Mouse (Mus musculus): ENCODE measurements around the gene Dab2.

Dab2 gene

DNA sequence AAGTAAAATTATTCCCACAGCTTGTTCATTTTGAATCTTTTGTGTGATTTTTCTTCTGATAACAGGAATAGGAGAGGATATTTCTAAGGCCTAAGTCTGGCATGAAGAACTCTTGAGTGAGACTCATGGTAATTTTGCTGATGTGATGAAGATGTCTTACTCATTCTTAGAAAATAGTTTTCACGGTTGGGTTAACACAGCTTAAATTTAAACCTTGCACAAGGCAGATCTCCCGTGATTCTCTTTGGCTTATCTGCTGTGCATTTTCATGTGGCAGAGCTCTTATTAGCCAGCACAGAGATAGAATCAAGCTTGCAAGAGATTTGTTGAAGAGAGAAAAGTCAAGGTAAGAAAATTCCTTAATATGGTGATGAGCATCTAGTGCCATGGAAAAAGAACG, at the start of gene Dab2:
Gene Dab2 (plus strand): TSS at position 235 of the 400 bp plus-strand sequence.
- DNase-seq: no peak

DNA sequence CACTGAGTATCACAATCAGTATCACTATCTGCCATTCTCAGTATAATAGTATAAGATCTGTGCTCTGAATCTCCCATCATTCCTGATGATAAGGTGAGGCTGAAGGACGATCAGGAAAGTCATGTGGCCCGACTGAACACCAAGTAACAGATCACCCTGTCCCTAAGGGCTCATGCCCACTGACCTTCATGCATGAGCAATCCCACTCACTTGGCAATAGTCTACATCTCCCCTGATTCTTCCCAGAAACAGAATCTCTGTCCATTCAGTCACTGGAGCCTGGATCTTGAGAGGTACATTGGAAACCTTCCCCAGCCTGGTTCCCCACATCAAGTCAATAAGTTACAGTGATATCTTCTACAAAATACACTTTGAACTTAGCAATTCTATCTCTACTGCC, 46.1 kb upstream of the Dab2 start:
- DNase-seq: no peak

DNA sequence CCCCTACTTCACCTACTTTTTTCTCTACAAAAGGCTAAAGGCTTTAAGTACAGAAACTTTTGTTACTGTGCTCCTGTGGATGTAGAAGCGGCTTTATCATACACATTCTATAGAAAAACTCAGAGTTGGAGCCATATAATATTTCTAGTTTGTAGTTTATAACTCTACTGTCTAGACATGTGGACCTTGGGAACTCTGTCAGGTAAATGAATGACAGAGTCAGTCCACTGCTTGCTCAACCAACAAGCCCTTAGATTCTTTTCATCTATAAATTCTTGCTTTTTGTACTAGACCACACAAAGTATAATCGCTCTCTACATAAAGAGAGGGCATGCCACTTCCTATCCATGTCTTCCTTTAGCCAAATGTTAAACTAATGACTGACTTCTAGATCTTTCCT, 45.2 kb upstream of the Dab2 start:
- no peak for DNase-seq

DNA sequence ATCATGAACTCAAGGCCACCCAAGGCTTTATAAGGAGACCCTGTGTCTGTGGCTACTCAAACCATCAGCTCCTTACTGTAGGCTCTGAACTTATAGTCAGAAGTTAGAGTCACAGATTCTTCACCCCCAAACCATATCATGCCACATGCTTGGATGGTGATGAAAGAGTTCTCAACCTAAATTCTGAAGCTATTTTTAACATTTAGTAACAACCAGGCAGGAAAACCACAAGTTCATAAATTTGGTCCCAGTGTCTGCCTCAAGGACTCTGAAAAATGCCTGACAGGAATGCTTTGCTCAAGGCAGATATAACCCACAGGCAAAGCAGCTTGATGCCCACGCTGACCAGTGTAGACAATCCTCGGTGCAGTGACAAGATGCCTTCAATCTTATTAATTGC, 42.5 kb upstream of the Dab2 start:
- DNase-seq: no peak

DNA sequence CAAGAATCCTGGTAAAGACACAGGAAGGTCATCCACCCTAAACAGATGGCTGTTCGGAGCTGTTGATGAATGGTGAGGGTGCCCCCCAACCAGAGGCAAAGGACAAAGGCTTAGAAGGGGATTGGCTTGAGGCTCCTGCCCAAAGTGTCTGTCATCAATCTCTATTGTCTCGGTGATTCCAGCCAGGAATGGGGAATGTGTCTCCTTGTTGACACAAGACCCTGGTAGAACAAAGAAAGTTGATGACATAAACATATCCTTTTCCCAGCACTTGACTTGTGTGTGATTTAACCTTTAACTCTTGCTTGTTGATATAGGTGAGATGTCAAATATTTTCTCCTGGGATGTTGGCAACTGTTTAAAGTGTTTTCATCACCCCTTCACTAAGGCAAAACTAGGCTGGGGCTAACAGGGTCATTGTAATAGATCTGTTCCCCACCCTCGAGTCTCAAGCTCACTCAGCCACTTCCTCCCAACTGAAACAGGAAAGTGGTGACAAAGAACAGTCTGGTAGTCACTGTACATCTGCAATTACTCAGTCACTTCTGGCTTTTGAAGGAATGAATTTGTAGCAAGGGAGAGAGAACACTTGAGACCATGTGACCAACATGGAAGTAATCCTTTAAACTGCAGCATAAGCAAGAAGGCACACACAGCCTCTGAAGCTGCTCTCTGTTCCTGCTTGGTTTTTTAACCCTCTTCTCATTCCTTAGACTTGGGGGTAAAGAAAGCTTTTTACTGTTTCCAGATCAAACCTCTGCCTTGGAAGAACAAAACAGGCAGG, 39.4 kb upstream of the Dab2 start:
- no peak for DNase-seq

DNA sequence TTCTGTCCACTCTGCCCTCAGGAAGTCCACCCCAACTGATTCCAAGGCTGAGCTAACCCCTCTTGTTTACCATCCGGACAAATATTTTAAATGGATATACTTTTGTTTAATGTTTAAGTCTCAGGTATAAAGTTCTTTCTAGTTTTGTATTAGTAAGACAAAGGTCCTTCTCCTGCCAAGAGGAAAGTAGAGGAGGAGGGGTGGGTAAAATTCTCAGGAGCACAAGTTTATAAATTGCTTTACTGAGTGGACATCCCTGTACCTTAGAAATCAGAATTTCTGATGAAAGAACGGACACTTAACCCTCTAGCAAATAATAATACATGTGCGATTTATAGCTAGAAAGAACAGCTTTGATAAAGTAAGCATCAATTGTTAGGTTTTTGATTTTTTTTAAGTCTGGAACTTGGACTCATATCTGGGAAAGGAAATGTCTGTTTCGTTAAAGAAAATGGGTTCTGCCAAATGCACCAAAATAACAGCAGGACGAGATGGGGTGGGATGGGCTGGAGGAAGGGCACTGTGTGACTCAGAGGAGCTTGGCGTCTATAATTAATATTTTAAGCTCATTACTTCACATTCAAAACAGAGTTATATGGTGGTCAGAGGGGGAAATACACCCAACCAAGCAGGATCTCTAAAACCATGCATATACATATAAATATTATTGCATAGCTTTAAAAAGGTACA, 38.7 kb upstream of the Dab2 start:
- DNase-seq: no peak

DNA sequence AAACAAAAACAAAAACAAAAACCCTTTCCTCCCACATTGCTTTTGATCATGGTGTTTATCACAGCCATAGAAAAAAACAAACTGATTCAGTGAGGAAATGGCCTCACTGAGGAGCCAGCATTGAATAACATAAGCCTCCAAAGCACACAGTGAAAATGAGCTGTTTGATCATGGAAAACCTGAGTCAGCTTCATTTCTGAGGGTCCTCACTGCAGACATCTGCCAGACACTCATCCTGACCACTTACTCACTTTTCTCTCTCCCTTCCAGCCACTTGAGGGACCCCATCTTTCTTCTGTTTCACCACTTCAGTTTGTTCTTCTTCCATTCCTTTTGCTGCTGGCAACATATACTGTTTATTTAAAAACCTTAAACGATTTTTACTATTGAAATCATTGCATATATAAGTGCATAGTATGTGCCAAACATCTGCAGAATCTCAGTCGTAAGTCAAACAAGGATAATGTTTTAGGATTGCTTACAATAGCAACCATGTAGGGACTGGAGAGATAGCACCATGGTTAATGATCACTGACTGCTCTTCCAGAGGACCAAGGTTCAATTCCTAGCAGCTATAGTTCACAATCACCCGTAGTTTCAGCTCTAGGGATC, 32.3 kb upstream of the Dab2 start:
- DNase-seq: no peak

DNA sequence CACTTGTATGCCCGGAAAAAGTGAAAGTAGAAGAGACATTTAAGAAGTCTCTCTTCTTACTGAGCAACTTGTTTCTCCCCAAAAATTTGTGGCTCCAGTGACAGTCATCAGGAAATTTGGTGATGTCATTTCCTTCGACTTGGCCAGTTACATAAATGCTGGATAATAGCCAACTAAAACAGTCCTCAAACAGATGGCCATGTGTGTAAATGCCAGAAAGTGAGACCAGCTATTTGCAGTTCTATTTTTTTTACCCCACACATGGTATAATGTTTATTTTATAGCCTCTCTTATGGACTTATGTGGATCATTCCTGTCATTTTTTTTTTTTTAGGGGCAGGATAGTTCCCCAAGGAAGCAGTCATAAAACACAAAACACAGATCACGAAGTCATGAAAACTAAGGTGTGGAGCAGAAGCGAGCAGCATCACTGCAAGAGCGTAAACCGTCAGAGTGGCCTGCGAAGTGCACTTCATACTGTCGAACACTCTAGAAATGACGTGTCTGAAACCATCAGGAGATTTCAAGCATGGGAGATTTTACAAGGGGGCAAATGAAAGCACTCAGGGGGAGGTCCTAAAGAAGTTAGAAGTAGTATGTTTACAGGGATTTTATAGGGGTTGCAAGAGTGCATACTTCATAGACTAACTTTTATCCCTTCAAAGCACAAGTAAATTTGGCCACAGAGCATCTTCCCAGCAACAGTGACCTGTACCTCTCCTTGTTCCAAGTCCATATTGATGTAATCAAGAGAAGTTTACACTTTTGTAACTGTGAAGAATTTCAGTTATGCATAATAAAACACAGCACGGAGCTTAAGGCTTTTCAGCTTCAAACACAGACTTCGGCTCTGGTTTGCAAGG, 20.8 kb upstream of the Dab2 start:
- DNase-seq: peak in 1 of 2 experiments; percentile 4

DNA sequence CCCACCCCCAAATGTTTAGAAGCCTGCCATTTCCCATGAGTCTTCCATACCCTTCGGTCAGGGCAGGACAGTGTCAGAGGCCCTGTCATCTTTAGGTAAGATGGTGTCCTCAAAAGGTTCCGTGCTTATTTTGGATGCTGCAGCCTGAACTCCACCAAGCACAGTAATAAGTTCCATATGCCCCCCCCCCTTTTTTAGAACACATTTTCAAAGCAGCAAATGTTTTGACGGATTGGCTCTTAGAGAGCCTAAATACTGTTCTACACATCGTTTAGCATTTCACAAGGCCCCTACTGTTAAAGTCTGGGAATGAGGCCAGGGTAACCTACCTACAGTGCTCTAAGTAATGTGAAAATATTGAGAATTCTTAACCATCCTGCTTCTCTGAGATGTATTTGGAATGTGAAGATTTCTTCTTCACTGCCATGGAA, 19.6 kb upstream of the Dab2 start:
- peak in 1 of 2 experiments; percentile 8 for DNase-seq

DNA sequence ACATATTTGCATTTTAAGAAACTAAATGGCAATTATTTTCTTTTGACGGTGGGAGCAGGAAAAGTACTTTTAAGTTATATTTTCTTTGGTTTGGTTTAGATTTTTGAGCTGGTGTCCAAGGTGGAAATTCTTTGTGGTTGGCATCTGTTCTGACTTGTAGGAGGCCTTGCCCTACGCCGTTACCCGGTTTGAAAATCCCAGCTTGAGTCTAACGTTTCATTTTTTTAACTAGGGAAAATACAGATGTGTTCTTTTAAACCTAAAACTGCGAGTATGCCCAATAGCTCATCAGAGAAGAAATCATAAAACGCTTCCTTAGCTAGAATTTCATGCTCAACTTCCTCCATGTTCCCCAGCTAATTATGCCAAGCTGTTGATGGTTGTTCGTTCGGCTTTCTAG, 16.3 kb upstream of the Dab2 start:
- no peak for DNase-seq

DNA sequence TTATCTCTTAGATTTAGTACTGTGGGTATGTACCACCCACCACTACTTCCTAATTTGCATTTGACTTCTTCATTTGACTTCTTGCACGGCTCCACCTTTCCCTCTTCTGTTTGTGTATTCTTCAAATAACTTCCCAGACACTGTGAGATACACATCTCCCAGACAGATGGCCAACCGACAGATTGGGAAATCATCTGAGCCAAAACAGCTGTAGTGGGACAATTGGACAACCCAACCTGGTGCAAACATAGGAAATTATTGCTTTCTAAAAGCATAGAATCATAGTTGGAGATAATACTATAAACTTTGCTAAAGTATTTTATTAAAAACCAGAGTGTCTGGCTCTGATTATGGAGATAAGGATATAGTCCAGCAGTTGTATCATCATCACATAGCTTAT, 3.5 kb upstream of the Dab2 start:
- no peak for DNase-seq

DNA sequence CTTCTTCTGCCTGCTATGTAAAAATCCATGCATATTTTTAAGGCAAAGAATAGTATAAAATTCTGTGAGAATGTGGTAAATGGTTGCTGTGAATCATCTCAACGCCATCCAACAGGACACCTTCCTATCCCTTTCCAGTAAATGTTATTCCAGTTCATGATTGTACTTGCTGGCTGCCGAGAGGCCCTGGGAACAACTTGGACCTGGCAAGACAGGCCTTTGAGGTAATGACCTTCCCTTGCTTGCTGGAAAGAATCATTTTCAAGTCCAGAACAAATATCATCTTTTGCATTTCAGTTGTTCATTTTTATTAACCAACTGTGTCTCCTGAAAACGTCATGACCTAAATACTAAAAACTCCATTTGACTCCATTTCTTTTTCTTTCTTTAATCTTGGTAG, 862 bp upstream of the Dab2 start:
- no peak for DNase-seq

DNA sequence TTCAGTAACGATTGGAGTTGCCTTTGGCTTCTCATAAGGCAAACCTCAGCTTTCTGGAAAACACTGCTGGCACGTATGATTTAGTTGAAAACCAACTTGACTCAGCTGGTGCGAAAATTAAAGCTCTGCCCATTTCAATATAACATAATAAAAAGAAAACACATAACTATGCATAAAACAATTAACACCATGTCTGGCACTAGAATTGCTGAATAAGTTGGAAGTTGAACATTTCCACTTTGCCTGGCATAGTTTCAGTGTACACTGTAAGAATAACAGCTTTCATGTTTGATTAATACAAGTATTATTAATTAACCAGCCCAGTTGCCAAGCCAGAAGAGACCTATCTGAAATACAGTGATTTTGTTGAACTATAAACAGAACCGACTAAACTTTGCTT, 2.6 kb downstream of the Dab2 start:
- no peak for DNase-seq

DNA sequence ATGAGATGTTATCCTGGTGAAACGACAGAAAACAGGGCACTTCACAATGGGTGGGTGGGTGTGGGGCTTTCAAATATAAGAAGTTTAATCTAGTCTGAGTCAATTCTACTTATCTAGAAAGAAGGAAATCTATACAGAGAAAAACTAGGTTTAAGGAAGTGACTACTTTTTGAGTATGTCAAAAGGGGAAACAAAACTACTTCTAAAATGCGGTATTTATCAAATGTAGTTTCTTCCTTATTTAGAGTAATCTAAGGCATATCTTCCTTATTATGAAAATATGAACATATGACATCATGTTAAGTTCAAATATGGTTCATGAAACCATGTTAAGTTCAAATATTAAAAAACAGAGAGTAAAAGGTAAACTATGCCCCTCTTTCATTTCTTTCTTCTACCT, 4.2 kb downstream of the Dab2 start:
- DNase-seq: no peak

DNA sequence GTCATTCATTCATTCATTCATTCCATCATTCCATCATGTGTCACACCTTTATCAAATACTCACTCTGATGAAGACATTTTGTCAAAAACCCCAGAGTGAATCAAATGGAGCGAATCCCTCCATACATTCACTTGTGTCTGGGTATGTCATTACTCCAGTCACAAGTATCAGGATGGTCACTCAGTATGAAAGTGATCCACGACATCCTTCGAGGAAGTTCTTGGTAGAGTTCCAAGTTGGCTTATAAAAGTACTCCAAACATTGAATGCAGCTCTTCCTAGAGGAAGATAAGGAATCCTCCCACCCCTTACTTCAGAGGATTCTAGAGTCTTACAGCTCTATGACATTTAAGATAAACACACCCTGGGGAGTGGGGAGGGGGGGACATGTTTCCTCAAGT, 10.0 kb downstream of the Dab2 start:
- DNase-seq: no peak

DNA sequence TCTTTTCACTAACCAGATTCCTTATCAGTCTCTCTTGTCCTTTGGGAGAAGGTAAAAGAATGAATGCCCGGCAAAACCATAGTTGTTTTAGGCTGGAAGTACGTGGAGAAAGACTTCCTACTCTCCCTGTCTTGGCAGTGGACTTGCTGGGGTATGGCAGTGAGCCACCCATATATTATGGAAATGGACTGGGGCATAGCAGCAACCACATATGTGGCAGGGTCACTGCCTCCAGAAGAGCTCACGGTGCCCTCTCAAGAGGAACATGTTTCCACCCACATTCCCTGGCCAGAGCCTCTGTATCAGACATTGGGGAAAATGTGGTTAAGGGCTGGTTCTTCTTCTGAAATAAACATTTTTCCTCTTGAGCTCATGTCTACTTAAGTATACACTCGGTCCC, 10.8 kb downstream of the Dab2 start:
- no peak for DNase-seq

DNA sequence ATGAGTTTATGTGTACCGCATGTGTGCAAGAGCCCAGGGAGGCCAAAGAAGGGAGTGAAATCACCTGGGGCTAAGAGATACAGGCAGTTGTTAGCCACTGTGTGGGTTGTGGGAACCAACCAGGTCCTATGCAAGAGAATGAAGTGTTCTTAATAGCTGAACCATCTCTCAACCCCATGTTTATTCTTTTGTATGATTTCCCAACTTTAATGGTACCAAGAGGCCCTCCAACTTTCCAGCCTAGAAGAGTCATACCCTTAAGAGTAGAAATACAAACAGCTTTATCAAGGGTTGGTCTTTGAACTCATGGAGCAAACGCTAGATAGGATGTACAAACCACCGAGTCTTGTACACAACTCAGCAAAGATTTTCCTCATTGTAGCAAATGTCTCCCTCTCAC, 12.8 kb downstream of the Dab2 start:
- no peak for DNase-seq

DNA sequence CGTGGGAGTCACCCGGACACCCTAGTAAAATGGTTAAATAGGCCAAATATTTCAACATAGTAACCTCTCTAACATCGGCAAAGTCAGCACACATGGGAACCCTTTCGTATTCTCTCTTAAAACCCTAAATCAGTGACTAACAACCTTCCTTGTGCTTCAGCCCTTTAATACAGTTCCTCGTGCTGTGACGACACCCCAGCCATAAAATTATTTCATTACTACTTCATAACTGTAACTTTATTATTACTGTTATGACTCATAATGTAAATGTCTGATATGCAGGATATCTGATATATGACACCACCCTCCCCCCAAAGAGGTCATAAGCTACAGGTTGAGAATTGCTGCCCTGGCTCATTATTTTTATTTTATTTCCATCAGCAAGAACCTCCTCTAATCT, 19.8 kb downstream of the Dab2 start:
- no peak for DNase-seq

DNA sequence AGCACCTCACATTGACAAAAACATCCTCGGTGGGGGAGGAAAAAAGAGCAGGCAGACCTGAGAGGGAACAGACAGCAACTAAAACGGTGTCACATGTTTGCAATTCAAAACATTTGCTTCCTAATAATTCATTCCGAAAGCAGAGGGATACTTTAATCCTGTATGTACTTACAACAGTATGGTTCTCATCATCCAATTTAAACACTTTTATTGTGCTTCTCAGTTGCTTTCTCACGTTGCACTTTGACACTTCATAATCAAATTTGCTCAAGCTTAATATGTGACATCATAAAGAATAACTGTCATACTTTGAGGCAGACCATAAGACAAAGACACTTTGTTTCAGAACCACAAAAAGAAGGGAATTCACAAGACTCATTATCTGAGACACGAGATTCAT, 20.9 kb downstream of the Dab2 start:
- DNase-seq: no peak

DNA sequence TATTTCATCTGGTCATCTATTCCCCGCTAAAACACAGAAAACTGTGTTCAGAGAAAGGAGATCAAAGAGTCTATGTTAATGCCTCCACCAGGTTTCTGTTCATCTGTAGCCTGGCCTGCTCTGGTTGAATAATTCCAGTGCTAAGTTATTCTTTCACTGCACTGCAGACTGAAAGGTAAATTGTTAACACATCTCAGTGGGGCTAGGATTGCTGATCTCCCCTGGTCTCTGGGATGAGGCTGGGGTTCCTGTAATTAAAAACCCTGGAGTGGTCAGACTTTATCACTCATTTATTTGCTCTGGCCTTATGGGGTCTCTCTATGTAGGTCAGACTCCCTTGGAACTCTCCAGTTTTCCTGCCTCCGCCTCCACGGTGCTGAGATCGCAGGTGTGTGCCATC, 21.7 kb downstream of the Dab2 start:
- no peak for DNase-seq

DNA sequence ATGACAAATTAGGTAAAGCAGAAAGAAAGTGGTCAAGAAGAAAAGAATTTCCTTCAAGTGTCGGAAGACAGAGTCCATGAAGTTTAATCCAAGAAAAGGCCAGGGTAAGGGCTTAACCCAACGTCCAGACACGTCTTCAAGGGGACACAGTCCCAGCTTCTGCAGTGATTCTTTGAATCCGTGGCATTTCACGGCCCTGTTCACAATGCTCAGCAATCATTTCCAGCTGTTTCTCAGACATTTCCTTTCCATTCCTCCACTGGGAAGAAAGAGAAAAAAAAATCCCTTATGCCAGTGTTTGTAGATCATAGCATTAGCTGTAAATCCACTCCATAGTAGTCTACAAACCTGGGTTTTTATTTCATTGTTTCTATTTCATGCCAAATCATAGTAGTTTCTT, 22.7 kb downstream of the Dab2 start:
- no peak for DNase-seq

DNA sequence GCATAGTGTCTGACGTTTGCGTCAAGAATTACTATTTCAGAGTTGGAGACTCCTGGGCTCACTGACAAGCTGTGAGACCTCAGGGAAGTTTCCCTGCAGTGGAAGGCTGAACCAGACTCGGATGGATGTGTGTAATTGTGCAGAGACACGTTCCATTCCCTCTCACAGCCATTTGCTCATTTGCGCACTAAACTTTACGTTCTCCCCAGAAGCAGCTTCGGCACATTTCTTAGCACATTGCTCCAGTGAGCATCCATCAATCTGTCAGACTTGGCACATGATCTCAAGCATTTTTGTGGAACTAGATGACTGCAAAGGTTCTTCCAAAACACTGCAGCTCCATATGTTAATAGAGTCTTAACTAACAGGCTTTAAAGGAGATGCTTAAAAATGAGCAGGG, 24.0 kb downstream of the Dab2 start:
- no peak for DNase-seq

DNA sequence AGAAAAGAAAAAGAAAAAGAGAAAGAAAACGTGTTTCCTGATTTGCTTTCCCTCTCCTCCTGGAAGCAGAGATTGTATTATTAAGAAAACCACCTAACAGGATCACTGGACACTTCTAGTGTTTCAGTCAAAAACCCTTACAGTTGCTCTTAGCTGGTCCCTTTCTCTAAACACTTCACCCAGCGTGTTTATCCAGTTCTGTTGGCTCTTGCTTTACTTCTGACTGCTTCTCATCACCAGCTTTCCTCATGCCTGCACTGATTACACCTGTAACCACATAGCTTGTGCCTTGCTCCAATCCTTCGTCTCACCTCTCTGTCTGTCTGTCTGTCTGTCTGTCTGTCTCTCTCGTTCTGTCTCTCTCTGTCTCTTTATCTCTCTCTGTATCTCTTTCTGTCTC, 25.9 kb downstream of the Dab2 start:
- no peak for DNase-seq
